Mouse (Mus musculus): ENCODE data around the gene Zbtb20.
A peak's percentile ranks its signal among the peaks of the same experiment; 100 is the strongest.

Zbtb20 gene

DNA sequence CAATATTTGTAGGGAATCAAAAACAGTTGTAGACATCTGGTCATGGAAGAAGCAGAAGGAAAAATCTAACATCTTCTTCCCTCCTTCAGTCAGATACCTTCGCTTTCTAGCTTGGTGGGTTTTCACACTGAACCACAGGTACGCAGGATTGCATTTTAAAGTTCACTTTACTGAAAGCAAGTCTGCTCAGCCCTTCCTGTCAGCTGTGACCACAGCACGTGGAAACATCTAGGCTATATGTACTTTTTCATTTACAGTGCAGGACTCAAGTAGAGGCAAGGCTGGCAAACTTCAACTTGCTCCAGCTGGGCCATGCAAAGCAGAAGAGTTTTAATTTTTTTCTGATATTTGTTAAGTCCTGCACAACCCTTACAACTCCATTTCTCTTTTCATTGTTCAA, 424.7 kb downstream of the Zbtb20 start:
- DNase-seq (ENCODE audit: low spot score in 2 of 2), result no peak

- DNase-seq (ENCODE audit: low spot score in 2 of 2), result no peak
Measured at GRCm38 (mm10) chr16:43302171-43302570, 426.5 kb downstream of the Zbtb20 start.

DNA sequence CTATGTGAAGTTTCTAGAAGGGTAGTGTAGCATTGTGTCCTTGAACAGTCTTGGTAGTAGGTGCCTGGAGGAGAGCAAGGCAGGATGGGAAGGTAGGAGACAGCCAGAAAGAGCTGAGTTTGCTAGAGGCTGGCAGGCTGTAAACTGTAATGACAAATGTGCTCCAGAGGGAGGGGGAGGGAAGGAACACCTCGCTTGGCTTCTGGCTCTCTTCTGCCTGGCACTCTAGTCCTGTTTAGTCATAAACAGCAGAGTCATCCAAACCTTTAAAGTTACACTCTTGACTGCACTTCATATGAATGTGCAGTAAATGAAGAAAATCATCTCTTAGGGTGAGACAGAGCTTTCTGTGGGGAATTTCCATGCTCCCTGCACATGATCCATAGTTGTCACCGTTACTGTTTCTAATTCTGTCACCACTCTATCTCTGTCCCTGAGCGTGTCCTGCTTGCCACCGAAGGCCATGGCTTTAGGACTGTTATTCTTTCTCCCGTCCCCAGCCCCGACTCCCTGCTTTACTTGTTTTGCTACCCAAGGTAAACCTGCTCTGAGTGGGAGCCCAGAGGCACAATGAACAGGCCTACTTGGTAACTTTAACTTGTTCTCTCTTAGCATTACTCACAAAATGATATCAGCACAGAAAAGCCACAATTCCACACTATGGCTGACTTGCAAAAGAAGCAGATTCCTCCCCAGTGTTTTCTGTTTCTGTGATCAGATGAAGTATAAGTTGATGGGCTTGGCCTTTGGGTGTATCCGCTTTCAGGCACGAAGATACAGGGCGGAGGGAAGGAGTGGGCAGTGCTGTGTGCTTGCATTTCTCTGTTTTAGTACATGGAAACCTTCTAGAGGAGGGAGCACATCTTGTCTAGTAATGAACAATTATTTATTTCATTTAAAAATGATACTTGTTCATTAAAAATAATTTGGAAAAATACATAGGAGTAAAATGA, 427.8 kb downstream of the Zbtb20 start:
- DNase-seq (ENCODE audit: low spot score in 2 of 2), result peak in 1 of 2 experiments; percentile 12

DNA sequence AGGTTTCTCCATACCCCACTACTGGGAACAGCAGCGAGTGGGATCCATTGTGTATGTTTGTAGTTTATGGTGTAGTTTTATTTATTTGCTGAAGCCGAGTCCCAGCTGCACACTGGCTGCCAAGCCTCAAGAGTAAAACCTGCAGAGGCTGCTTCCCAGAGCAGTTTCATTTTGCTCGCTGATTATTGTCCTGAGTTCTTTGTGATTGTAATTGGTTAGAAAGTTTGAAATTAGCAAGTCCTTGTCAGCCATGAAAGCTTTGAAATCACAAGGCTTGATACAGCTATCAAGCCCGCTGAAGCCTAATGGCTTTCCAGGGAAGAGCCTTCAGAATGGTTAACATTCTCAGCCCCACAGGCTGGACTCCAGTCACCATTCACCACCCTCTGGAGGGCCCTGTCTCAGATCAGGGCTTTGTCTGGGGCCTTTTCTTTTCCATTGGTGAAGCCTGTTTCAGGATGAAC, 434.3 kb downstream of the Zbtb20 start:
- DNase-seq (ENCODE audit: low spot score in 2 of 2), result no peak

- no peak for DNase-seq (ENCODE audit: low spot score in 2 of 2)
Measured at GRCm38 (mm10) chr16:43324009-43324408, 448.3 kb downstream of the Zbtb20 start.

- no peak for DNase-seq (ENCODE audit: low spot score in 2 of 2)
Measured at GRCm38 (mm10) chr16:43328221-43328620, 452.5 kb downstream of the Zbtb20 start.

DNA sequence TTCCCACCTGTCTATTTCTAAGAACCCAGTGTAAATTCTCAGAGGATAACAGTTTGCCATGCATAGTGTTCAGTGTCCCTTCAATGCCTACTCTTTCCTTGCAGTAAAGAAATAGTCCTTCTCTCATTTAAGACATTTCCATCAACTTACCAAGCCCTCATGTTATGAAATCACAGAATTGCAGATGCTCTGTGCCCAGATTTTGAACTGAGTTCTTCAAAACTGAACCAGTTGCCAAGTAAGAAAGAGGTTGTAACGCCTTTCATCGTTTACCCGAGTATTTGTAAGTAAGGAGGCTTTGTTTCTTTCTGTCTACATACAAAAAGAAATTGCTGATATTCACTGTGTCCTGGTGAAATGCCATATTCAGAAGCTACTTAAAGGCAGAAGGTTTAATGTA, 454.5 kb downstream of the Zbtb20 start:
- DNase-seq (ENCODE audit: low spot score in 2 of 2), result no peak

DNA sequence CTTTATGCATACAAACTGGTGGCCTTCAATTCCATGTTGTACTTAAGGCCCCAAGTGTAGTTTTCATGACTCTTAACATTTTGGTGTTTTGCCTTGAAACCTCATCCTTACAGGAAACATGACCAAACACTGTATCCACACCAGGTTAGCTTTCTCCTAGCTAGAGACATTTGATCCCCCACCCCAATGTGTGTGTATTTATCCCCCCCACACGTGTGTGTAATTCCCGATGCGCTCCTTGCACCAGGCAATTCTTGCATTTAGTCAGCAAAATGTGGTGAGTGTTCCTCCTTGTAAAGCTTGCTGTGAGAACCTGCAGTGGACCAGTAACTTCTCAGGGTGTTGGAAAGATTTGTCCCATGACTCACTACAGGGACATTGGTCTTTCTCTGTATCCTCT, 455.8 kb downstream of the Zbtb20 start:
- DNase-seq (ENCODE audit: low spot score in 2 of 2), result no peak

DNA sequence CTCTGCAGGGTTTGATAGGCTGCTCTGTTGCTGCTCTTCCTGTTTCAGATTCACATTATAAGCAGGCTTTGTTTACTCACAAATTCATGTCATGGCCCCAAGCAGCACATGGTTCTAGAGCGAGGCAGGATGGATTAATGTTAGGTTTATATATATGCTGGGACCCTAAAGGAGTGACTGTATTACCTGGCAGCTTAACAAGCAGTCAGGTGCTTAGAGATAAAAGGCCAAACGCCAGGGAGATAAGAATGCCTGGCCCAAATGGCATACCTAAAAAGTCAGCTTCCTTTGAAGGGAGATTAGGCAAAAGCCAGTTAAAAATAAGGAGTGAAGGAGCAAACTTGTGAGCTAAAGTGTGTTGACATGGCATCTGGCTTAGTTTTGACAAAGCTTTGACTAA, 457.1 kb downstream of the Zbtb20 start:
- DNase-seq (ENCODE audit: low spot score in 2 of 2), result no peak

GRCm38 (mm10) chr16:43333265-43333664, 457.6 kb downstream of the Zbtb20 start:
- no peak for DNase-seq (ENCODE audit: low spot score in 2 of 2)

- no peak for DNase-seq (ENCODE audit: low spot score in 2 of 2)
Measured at GRCm38 (mm10) chr16:43334411-43335150, 458.9 kb downstream of the Zbtb20 start.

GRCm38 (mm10) chr16:43335151-43335823, 459.6 kb downstream of the Zbtb20 start:
- DNase-seq (ENCODE audit: low spot score in 2 of 2), result peak in 1 of 2 experiments; percentile 11

DNA sequence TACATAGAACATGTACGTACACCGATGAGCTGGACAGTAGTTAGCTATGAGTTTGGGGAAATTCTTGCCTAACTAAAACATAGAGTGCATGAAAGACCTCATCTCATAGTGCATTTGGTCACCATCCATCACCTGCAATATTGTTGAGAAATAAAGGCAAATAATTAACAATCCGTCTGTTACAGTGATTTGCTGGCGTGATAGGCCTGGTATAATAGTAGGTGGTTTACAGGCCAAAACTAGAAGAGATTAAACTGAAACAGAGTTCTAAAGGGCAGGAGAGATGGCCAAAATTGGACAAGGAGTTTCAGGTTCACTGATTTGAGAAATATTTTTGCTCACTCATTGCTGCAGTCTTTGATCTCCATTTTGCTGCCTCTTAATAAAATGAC, 460.1 kb downstream of the Zbtb20 start:
- no peak for DNase-seq (ENCODE audit: low spot score in 2 of 2)

DNA sequence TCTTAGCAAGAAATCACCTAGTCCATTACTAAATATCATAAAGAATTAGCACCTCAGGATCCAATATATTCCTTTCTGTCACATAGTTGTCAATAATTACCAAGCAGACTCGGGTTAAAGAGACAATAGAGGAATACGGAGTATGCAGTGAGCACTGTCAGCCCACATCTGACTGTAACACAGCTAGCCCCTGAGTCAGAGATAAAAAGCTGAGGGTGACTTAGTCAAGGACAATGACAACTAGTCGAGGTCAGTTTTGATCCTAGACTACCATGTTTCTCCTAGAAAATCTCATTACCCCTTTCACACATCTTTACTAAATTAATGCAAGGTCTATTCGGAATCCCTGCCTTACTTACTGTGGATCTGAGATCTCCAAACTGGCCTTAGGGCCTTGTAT, 465.0 kb downstream of the Zbtb20 start:
- DNase-seq (ENCODE audit: low spot score in 2 of 2), result no peak

GRCm38 (mm10) chr16:43341916-43342455, 466.3 kb downstream of the Zbtb20 start:
- no peak for DNase-seq (ENCODE audit: low spot score in 2 of 2)

DNA sequence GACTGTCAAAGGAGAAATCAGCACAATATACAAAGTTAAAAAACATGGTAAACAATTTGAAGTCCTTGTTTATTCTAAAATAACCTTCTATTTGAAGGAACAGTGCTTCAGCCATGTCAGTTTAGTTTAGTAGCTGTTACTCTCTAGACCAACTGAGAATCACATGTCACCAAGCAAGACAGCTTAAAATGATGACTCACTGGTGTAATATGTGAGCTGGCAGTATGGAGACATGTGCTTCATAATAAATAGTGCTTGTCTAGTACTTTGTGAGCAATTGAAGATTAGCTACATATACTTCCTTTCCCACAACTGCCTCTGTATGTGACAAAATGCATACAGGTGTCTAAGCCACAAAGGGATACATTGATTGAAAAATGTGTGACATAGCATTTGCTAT, 470.4 kb downstream of the Zbtb20 start:
- DNase-seq (ENCODE audit: low spot score in 2 of 2), result no peak

- no peak for DNase-seq (ENCODE audit: low spot score in 2 of 2)
Measured at GRCm38 (mm10) chr16:43355776-43356645, 480.3 kb downstream of the Zbtb20 start.

GRCm38 (mm10) chr16:43359546-43359945, 483.9 kb downstream of the Zbtb20 start:
- no peak for DNase-seq (ENCODE audit: low spot score in 2 of 2)

DNA sequence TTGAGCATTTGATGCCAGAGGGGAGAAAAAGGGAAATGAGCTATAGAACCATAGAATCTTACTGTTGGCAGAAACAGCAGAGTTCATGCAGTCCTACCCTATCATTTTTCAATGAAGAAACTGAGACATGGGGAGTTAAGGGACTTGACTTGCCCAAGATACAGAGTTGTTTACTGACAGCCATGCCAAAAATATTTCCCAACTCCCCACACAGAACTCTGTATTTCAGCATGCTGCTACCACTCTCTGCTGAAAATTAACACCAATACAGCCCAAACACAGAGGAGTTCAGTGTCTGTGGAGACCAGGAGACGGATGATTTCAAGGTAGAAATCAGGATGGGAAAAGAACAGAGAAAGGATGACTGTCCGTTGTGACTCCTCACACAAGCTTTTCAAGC, 484.4 kb downstream of the Zbtb20 start:
- no peak for DNase-seq (ENCODE audit: low spot score in 2 of 2)

GRCm38 (mm10) chr16:43360838-43361480, 485.3 kb downstream of the Zbtb20 start:
- DNase-seq (ENCODE audit: low spot score in 2 of 2), result no peak
